Mouse (Mus musculus): ENCODE measurements at regions not wholly inside any gene's neighbourhood (a gene's known extent, or its start where the extent isn't known, plus 50 kb on each side); places are given as distances from the start of the nearest gene placed in this dataset.
A peak's percentile ranks its signal among the peaks of the same experiment; 100 is the strongest.

DNA sequence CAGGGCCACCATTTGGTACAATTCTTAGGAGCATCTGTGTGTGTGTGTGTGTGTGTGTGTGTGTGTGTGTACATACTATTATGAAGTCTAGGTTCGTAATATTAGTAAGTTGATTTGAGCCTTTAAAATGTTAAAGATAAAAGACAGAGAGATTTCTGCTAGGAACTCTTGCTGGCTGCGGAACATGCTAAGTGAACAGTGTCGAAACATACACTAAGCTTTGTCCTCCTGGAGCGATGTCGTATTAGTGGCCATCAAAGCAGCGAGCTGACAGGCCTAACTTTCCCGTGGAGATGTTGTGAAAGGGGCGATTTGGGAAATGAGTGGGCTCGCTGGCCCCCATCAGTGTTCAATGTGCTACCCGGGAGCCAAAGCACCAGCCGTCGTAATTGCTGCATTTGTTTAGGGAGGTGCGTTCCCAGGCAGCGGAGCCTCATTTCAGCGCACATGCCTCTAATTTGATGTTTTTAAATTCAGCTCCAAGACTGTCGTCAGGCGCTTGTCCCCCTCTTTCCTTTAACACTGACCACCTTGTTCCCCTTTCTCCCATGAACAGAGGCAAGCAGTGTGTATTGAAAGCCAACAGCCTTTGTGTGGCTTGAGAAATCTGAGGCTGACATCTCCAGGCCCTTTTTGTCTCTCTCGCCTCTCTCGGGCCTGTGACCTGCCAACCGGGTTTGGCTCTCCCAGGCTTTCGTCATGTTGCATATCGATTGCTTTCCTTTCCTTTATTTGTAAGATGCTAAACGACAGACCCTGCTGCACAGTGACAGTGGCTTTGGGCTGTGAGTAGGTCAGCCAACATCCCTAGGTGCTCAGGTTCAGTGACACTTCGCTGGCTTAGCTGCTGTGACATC lies 426.3 kb downstream of the Sorl1 start:
- peak in 1 of 2 experiments; percentile 13 for DNase-seq (ENCODE audit: low spot score in 2 of 2)

DNA sequence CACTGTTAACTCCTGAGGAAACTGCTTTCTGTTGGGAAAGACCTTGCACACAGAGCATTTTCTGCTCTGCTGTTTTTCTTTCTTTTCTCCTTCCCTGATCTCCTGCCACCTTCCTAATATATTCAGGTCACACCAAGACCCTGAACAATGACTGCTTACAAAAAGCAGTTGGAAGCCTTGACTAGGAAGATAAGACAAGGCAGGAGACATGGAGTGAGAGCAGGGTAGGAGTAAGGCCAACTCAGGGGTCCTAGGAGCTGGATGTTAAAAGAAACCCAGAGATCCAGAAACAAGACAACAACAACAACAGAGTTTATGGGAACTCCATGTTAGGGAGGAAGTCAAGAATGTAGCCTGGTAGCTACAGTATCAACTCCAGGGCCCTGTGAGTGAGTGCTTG lies 426.9 kb downstream of the Sorl1 start:
- no peak for DNase-seq (ENCODE audit: low spot score in 2 of 2)

DNA sequence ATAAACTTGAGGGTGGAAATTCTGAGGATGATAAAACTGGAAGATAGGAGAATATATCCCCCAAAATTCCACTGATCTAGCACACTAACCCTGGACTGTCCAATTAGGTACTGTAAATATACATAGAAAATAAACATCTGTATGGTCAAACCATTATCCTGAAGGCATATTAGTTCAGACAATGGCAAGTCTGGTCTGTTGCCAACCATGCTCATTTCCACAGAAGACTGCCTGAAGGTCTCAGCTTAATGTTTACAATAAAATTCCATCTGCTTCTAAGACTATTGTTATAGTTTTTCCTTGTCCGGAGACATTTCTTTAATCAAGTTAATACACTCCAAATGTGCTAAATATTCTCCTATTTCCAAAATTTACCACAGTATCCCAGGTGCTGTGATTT lies 441.2 kb downstream of the Sorl1 start:
- DNase-seq (ENCODE audit: low spot score in 2 of 2), result no peak

DNA sequence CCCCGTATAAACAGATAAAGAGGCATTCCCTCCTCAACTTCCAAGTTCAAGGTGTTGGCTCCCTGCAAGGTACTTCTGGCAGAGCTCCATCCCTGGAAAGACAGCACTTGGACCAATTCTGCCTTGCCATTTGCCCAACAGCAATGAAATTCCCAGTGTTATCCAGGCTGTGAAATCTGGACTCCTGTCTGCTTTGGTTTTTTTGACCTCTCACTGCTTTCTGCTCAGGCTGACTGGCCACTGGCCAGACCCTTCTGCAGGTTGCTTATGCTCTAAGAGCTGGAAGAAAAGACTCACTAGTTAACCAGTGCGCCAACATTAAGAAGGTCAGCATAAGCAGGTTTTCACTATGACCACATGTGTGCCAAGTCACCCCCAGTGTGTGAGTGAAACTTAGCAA lies 448.4 kb downstream of the Sorl1 start:
- no peak for DNase-seq (ENCODE audit: low spot score in 2 of 2)

DNA sequence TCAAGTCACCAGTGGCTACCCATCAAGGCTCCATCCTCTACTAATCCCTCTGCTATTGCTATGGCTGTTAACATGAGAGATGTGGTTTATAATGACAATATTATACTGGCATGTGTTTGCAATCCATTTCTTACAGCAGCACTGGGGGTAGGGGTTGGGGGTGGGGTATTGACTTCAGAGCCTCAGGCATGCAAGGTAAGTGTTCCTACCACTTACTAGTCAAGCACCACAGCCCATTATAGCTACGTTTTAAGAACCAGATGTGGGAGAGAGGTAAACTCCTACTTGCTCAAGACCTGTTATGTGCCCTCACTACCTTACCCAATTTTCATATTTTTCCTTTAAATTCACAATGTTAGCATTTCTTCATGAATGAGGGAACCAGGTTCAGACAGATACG lies 451.1 kb downstream of the Sorl1 start:
- no peak for DNase-seq (ENCODE audit: low spot score in 2 of 2)

DNA sequence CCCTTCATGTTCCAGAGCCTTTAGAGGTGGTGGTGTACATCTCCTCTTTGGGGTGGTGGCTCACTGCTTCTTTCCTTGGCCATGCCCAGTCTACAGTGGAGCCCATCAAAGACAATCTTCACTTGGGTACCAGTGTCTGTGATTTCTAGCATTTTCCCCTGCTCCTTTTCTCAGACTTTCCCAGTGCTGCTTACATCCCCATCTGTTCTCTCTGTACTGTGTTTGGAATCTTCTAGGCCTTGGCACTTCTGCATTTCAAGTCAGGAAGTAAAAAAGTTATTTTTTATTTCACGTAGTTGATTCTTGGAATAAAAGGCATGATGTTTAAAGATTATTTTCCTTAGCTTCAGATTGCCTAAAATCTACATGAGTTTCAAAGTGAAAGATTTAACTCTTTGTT lies 455.4 kb downstream of the Sorl1 start:
- DNase-seq (ENCODE audit: low spot score in 2 of 2), result no peak

DNA sequence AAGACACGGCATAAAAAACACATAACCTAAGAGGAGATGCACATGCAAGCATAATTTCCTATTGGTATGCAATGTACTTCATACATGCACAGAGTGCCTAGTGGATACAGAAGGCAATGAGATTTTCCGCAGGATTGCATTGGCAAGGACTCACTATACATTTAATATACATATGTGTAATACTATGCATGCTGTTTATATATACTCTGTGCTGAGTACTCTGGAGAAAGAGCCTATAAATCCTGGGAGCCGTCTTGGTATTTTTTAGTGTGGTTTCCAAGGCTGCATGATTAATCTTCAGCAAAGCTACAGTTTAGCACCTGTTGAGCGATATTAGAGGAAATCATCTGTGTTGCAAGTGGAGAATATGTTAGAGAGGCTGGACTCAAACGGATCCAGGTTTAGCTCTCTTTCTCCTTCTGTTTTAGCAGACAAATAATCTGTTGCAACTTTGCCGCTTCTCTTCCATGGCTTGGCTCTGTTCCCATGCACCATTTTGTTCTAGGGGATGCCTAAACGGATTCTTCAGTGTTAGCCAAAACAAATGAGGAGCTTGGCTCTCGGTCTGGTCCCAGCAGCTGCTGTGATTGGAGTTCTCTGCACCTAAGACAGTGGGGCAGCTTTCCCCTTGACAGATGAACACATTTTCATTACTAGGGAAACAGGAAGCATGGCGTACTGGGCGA lies 459.0 kb downstream of the Sorl1 start:
- peak; percentile 37 to 44 for DNase-seq (ENCODE audit: low spot score in 2 of 2)

DNA sequence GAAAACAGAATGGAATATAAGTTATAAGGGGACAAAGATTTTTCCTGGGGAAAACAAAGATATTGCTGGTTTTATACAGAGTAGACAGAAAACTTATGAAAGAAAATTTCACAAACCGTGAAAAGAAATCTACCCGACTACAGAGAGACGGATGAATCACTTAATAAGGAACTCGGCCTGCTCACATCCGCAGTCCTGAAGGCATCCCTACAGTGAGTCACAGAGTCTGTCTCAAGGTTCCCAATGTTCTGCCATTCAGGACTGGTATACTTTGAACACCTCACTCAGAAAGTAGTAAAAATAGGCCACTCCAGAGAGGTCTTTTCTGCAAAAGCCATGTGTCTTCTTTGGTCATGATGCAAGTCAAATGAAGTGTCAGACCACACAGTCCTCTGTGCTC lies 463.5 kb downstream of the Sorl1 start:
- DNase-seq (ENCODE audit: low spot score in 2 of 2), result no peak

DNA sequence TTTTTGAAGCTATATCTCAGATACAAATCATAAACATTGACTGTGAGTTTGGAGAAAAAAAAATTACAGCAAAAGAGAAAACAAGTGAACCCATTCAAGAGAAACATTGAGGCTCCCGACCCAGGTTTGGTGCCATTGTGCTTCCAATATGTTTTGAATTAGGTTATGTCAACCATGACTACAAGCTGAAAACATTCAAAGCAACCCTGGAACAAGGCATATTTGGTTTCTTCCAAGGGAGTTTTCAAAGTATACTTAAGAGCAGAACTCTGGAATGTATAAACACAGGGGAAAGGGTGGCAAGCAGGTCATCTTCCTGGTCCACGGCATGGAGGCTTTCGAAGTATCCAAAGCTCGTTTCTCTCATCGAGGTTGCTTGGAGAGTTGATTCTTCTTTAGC lies 464.1 kb downstream of the Sorl1 start:
- no peak for DNase-seq (ENCODE audit: low spot score in 2 of 2)

DNA sequence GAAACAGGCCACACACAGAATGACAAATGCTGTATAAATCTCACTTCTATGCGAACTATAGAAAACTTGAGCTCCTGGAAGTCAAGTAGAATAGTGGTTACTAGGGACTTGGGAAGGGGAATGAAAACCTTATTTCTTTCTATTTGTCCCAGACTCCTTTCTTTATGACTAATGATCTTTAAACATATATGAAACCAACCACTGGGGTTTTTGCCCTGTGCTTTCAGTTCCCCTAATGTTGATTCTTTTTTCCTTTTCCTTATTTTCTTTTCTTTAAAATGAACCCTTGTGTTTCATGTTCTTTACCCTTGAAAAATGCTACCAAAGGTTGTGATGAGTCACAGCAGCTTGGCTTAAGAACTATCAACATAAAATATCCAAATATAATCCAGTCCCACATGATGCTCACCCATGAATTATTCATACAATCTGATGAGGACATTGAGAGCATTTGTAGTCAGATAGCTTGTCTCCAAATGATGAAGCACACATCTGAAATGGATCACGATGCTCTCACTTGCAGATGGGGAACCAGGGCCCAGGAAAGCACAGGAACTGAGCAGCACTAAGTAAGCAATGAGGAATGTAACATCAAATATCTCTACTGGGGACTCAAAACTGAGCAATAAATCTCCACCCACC lies 470.2 kb upstream of the Ubash3b start:
- DNase-seq (ENCODE audit: low spot score in 2 of 2), result no peak

DNA sequence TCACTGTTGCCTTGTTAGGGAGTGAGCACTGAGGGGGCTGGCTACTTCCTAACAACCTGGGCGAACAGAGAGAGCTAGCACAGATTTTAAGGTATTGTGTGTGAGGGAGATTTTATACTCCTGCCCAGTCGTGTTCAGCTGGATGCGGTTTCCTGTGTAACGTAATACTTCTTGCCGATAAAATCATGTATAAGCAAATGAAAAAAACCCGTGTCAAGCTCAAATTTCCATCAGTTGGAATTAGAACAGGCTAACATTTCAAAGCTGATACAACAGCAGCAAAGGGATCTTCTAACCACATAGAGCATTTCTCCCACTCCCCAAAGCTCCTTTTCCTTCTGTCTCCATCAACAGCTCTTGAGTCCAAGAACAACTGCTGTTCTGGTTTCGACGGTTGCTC lies 459.8 kb upstream of the Ubash3b start:
- no peak for DNase-seq (ENCODE audit: low spot score in 2 of 2)

DNA sequence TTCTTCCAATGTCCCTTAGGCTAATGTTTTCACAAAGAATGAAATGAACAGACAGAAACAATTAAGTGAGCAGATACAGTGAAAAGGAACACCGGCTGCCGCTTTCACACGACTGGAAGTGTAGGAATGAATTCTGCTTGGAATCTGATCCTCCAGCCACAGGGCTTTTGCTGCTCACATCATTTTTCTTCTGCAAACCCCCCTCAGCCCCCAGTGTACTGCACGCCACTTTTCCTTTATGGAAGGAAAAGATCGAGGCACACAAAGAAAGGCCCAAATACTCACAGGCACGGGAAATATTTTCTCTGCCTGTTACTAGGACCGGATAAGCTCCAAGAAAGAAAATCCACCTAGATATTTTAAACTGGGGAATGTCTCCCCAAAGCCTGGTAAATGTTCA lies 452.5 kb upstream of the Ubash3b start:
- DNase-seq (ENCODE audit: low spot score in 2 of 2), result no peak

DNA sequence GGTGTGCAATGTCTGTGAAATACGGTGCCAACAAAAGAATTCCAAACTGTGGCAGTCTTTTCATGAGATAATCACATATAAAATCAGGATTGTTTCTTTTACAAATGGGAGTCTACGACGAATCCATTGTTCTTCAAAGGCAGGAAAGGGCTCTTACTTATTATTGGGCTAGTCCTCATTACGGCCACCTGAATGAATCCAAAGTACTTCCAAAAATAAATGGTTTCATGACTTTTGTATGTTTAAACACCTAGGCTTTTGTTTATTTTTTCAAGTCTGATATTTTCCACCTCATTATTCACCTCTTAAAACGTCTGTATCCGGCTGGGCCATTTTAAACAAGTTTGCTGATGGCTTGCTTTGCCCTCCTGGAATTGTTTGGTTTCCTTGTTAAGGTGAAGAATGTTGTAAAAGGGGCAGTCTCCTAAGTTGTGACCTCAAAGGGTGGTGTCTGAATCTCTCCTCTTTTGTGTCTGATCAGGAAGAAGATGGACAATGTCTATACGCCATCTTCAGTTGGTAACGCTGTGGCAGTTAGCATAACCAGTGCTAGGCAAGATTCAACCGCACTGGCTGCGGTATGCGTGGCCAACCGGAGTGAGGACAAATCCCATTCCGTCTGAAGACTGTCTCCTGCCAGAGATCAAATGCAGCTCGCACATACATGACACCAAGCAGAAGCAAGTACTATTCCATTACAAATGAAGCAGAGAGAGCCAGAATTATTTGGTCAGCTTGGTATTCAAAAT lies 451.5 kb upstream of the Ubash3b start:
- no peak for DNase-seq (ENCODE audit: low spot score in 2 of 2)

DNA sequence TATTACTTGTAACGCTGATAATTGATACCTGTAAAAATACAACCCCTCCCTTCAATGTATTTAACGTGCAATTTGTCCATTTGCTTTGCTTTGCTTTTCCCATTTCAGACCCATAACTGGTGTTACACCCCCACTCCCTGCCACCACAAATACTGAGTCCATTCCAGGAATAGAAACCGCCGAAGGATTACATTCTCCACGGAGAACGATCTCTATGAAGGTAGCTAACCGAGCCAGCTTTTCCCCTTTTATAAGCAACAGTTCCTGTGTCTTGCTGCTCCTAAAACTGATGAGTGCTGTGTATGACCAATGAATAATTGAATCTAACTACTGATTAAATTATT lies 450.9 kb upstream of the Ubash3b start:
- DNase-seq (ENCODE audit: low spot score in 2 of 2), result no peak

DNA sequence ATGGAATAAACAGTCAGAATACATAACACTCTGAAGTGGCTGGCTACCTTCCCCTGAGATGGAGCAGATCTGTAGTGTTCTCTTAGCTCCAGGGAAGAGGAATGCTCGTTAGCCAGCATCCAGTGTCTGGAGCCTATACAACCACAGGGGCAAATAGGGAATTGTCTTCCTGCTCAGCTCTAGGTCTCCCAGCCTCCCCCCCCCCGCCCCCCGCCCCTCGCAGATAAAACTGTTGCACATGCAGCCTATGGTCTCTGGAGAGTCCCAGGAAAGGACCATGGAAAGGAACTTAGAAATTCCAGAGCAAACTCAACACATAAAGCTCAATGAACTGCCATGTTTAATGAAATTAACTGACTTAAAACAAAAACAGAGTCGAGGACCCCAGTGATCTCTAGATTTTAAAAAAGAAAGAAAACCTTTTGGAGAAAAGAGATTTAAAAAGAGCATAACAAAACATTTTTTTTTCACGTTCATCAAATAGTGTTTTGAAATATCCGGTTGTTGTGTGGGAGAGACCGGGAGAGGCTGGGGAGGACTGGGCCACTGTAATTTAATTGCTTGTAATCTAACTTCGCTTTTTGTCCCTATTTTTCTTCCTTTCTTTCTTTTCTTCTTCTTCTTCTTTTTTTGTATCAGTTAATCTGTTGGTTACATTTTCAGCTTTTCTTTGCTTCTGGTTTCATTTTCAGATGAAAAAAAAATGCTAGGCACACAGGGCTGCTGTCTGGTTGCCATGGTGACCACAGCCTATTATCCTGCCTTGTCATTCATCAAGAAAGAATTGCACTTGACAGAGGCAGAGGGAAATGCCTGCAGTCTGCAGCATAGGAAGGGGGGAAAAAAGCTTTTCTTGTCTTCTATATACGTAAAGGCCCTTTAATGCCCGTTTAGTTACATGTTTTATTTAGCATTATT lies 450.3 kb upstream of the Ubash3b start:
- DNase-seq (ENCODE audit: low spot score in 2 of 2), result peak; percentile 51 to 54

DNA sequence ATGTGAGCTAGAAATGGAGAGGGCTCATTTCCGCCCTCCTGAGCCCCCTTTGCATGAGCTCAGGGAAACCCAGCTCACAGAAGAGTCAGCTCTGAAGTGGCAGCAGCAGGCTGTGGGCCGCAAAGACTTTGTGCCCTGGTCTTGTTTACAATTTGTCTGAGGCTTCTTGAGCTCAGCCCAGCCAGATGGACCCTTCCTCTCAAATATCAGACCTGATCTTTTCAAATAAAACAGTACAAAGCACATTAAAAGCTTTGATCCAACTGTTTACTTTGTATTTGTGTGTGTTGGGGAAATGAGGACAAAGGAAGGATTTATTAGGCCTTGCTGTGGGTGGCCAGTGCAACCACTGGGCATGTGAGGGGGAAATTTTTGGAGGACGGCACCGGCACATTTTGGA lies 448.9 kb upstream of the Ubash3b start:
- DNase-seq (ENCODE audit: low spot score in 2 of 2), result no peak

DNA sequence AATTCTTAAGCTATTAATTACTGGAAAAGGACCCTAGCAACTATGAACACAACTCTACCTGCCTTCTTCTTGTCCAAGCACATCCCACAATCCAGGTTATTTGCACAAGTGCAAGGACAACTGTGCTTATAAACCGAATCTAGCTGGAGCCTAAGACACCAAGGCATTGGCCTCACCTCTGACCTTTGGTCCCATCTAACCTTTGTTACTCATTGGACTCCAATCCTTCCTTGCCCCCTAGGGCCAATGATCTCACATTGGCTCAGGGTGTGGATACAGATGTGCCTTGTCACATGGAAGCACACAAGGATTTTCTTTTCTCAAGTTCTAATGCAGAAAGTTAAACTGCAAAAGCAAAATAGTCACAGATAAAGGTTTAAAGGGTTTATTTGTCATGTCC lies 444.6 kb upstream of the Ubash3b start:
- no peak for DNase-seq (ENCODE audit: low spot score in 2 of 2)

DNA sequence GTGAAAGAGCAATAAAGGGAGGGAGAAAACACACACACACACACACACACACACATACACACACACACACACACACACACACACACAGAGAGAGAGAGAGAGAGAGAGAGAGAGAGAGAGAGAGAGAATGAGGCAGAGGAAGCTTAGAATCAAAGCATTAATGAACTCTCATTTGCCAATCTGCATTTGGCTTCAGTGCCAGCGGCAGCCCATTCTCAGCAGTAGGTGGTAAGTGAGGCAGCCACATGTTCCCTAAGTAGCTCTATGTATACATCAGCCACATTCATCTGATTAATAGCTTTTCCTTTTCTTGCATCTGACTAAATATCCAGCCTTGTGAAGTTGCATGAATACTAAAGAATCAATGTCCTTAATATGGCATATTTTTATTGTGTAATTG lies 443.4 kb upstream of the Ubash3b start:
- no peak for DNase-seq (ENCODE audit: low spot score in 2 of 2)

DNA sequence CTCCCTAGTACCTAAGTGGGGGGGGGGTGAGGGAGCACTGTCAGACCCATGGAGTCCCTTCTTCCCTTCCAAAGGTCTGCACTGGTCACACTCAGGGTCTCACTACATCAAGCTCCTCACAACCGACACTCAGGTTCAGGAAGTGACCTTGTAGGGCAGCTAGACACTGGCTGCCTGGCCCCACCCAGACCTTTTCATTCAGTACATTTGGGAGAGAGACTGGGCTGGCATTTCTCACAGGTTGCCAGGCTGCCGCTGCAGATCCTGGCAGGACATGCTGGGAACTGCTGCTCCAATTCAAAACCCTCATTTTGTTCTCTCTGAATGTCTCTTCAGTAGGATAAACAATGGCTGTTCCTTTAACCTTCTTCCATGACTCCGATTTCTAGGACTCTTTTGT lies 439.3 kb upstream of the Ubash3b start:
- no peak for DNase-seq (ENCODE audit: low spot score in 2 of 2)

DNA sequence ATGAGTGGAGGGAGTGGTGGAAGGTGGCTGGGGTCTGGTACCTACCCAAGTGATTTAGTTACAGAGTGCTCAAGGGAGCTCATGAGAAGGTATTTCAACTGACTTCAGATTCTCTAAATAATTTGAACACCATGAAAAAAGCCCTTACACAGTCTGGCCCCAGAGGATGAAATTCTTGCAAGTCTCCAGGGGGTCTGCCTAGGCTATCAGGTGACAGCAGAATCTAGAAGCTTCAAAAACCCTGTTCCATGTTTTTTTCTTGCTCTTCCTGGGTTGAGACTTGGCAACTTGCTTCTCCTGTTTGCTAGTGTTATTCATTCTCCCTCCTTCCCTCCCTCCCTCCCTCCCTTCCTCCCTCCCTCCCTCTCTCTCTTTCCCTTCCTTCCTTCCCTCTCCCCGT lies 438.4 kb upstream of the Ubash3b start:
- DNase-seq (ENCODE audit: low spot score in 2 of 2), result no peak

DNA sequence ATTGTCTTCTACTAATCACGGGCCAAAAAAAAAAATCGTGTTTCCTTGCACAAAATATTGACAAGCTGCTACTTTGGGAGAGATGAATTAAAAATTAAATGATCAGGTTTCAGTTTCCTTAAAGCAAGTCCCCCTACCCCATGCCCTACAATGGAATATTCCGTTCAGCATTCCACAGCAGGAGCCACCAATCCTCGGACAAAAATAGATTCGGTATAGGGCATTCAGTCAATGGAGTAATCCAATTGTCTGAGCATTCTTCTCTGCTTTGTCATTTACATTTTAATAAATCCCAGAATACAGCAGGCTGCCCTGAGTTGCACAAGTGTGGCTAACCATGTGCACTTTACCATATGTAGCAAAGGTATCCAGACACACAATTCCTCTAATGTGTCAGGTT lies 434.3 kb upstream of the Ubash3b start:
- DNase-seq (ENCODE audit: low spot score in 2 of 2), result no peak

Data from left cerebral cortex, adult 18-20 months (tissue).